Mouse (Mus musculus): Measurements from ENCODE around the gene Pced1a.
"Not testable (repeated sequence)": the region's sequence is repeated elsewhere in the genome, so short reads cannot be mapped to it uniquely, and the experiment has no call there.

The Pced1a gene

DNA sequence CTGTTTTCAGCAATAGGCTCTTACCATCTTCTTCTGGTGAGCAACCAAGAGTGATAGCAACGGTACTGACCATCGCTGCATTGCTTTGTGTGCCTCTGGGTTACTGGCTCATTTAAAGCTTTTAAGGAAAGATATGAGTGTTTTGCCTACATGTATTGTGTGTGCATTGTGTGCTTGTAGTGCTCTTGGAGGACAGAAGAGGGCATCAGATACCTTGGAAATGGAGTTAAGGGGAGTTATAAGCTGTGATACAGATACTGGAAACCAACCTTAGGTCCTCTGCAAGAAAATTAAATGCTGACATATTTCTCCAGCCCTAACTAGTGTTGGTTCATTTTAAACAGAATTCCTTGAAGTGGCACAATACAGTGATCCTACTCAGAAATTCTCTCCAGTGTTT is 35.7 kb downstream of the Pced1a start:
- no peak for DNase-seq

DNA sequence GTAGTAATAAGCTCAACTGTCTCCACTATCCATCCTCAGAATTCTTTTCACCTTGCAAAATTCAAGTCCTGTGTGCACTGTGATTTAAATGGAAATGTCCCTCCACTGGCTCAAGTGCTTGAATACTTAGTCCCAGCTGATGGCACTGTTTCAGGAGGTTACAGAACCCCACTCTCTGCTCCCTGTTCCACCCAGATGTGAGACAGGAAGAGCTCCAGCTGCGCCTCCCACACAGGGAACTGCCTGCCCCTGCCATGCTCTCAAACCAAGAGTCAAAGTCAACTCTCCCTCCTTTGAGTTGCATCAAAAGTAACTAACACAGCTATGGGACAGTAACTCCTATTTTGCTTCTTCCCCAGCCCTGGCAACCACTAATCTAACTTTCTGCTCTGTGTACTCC is 38.3 kb downstream of the Pced1a start:
- no peak for DNase-seq

DNA sequence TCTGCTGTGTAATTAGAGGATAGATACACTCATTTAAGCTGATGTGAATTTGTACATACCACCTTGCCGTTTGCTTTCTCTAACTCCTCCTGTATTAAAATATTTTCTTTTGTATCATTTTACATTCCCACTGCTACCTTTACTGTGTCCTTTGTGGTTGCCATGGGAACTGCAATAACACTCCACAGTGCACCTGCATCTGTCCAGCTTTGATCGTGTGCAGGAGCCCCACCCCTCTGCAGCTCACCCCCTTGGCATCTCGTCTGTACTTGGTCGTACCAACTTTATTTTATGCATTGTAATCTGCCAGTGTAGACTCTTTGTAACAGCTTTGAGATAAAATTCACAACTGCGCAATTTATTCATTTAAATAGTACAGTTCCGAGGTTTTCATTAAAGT is 40.6 kb downstream of the Pced1a start:
- no peak for DNase-seq

DNA sequence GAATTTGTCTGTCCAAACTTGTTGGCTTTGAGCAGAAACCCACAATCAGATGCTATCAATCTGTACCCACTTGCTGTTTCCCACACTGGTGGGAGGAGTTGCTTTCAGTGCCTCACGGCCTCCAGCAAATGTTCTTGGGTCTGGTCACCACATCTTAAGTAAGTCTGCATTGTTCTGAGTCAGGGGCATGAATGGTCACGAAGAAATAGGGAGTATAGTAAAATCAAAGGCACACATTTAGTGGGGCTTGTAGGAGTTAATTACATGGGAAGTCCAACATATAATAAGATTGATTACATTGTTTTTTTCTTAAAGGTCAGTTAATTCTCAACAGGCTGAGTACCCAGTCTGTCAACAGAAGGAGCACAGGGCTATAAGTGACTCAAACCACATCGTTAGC is 41.3 kb downstream of the Pced1a start:
- DNase-seq = no peak

DNA sequence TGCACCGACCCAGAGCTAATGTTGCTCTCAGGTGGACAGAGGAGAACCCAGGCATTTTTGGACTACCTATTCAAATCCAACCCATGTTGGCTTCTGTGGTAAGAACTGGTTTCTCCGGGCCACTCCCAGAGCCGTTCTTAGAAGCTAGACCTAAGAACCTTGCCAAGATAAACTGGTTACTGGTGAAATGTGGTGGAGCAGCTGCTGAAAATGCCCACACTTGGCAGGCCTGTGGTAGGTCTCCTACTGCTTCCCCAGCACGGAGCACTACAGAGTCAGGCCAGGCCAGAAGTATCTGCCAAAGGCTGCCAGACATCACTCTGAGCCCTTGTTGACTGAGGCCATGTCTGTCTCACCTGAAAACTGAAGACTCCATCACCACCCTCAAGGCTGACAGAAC is 49.5 kb downstream of the Pced1a start:
- DNase-seq = no peak

DNA sequence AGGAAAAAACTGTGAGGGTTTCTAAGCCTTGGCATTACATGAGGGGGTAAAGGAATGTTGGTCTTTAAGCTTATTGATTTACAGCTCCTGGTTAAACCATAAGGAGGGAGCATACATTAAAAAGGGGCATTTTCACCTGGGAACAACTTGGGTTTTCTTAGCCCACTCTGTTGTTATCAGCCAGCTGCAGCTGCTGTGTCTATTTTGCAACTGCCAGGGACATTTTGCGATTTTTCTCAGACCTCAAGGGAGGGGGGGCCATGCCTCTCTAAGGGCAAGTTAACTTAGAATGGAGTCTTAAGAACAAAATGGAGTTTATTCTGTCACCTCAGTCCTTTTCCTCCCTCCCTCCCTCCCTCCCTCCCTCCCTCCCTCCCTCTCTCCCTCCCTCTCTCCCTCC is 51.5 kb downstream of the Pced1a start:
- not testable (repeated sequence) for DNase-seq

DNA sequence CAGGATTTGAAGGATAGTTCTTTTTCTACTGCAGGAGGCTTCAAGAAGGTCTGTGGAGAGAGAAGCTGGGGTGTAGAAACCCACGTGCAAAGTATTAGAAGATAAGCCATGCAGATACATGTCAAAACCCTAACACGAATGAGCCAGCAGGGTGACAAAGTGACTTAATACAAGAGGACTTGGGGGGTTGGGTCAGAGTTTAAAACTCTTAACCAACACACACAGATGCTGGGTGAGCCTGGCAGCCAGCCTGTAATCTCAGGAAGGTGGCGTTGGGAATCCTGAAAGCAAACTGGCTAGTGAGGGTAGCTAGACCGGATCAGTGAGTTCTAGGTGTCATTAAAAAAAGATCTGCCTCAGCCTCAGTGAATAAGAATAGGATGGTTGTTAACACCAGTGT is 57.1 kb downstream of the Pced1a start:
- no peak for DNase-seq
